Comparison of ENCODE assay signal across 24 mouse cellular contexts in genomic region chr2:59212430-59212829, GRCm38 (mm10). TPM values are rescaled to one million over a fixed set of nuclear protein-coding genes. Genes with fewer than 3 reads are reported as not detected.
DNase-seq lines count a peak whose midpoint lies in the region; ATAC-seq and TF ChIP-seq lines count a peak whose summit lies in the region.
"Had no signal": no experiment of that assay in that cellular context is flagged by ENCODE, and none has a peak within 500 bp of the region (broad histone marks: within the 10 kb centered on the region; RNA-seq: fewer than 3 reads in every experiment).

No protein-coding gene starts in this region.

- DNase-seq in heart, adult 11 months, result peak; percentile 80
- no peak for DNase-seq in heart, adult 2 months
- DNase-seq in right cerebral cortex, adult 18-20 months, result peak; percentile 44
- no peak for DNase-seq in right cerebral cortex, postnatal 4 days
- peak in 1 of 3 experiments; percentile 9 for DNase-seq in liver, embryonic 14.5 days (ENCODE audit: low read depth in 3 of 3, low spot score in 3 of 3)
- no peak for DNase-seq in hindbrain, embryonic 11.5 days (ENCODE audit: low spot score)
- no peak for DNase-seq in urinary bladder, postnatal 10 days (ENCODE audit: low spot score)
- DNase-seq: adrenal gland, adult 2 months; gastrocnemius, postnatal 25 days; kidney, postnatal 25 days; lung, postnatal 36 days; midbrain, embryonic 14.5 days; thymus, adult 18-20 months; thymus, postnatal 36 days had no signal

- H3K4me2 ChIP-seq in liver, embryonic 14.5 days (ENCODE audit: low read depth), result no peak overlapping the region
- H3K4me2 ChIP-seq in hindbrain, embryonic 11.5 days (replicated peaks; ENCODE audit: low read depth, low read length), result no peak overlapping the region
- H3K4me2 ChIP-seq: hindbrain, embryonic 13.5 days; limb, embryonic 13.5 days; lung, embryonic 15.5 days; stomach, embryonic 15.5 days had no signal

- 88% methylated on average over 4 of the region's 4 CpGs for WGBS in heart, adult 2 months
- WGBS in liver, embryonic 14.5 days (ENCODE audit: insufficient replicate concordance), result 69% methylated on average over 4 of the region's 4 CpGs
- WGBS in hindbrain, embryonic 11.5 days, result 89% methylated on average over 4 of the region's 4 CpGs

- H3K79me2 ChIP-seq in heart, adult 2 months (replicated peaks; ENCODE audit: control insufficient read depth, insufficient read depth, low read length), result peaks cover 2% of the 10 kb centered on the region

- ATAC-seq in liver, embryonic 14.5 days (ENCODE audit: insufficient read depth), result peak; percentile 37; the same call in 1 of the 2 replicates
- ATAC-seq in hindbrain, embryonic 11.5 days (ENCODE audit: low FRiP score), result no peak
- ATAC-seq: forebrain, embryonic 16.5 days had no signal

- no peak overlapping the region for H3K4me3 ChIP-seq in heart, adult 2 months
- no peak overlapping the region for H3K4me3 ChIP-seq in liver, embryonic 14.5 days (ENCODE audit: insufficient read depth in 1 of 2, low read depth in 2 of 2, low read length in 2 of 2)
- H3K4me3 ChIP-seq in hindbrain, embryonic 11.5 days (ENCODE audit: low read depth, low read length), result no peak overlapping the region
- H3K4me3 ChIP-seq: embryonic facial prominence, embryonic 10.5 days; hindbrain, embryonic 13.5 days; limb, embryonic 13.5 days; lung, embryonic 15.5 days; megakaryocyte, embryonic 14.5 days; myocyte; stomach, embryonic 15.5 days had no signal

- peaks cover 4% of the 10 kb centered on the region for H3K36me3 ChIP-seq in heart, adult 2 months (ENCODE audit: control insufficient read depth, insufficient read depth, low read length)
- no peaks in the 10 kb centered on the region for H3K36me3 ChIP-seq in liver, embryonic 14.5 days (replicated peaks; ENCODE audit: control insufficient read depth, insufficient read depth, low read depth)
- H3K36me3 ChIP-seq in hindbrain, embryonic 11.5 days (ENCODE audit: control insufficient read depth, insufficient read depth, low read length), result no peaks in the 10 kb centered on the region
- H3K36me3 ChIP-seq: hindbrain, embryonic 13.5 days; limb, embryonic 13.5 days; stomach, embryonic 15.5 days had no signal

- H3K9ac ChIP-seq in heart, adult 2 months (ENCODE audit: low read depth, low read length), result no peak overlapping the region
- no peak overlapping the region for H3K9ac ChIP-seq in liver, embryonic 14.5 days (replicated peaks)
- no peak overlapping the region for H3K9ac ChIP-seq in hindbrain, embryonic 11.5 days (ENCODE audit: low read depth, low read length)
- H3K9ac ChIP-seq: hindbrain, embryonic 13.5 days; limb, embryonic 13.5 days; lung, embryonic 15.5 days; stomach, embryonic 15.5 days had no signal

- H3K4me1 ChIP-seq in heart, adult 2 months (ENCODE audit: control insufficient read depth, insufficient read depth, low read length), result peaks cover 7% of the 10 kb centered on the region
- peaks cover 0 to 2% of the 10 kb centered on the region in 2 experiments; a peak in 2 of 4 replicates for H3K4me1 ChIP-seq in liver, embryonic 14.5 days (replicated peaks; ENCODE audit: control insufficient read depth in 2 of 2, insufficient read depth in 2 of 2, low read length in 1 of 2)
- no peaks in the 10 kb centered on the region for H3K4me1 ChIP-seq in hindbrain, embryonic 11.5 days (replicated peaks; ENCODE audit: control insufficient read depth, insufficient read depth, low read length)
- H3K4me1 ChIP-seq: limb, embryonic 13.5 days had no signal

- TF ChIP-seq POLR2A in heart, adult 2 months (IDR thresholded peaks at IDR 0.05; ENCODE audit: insufficient read depth, low read depth, low read length), result no peak

- H3K9me3 ChIP-seq in liver, embryonic 14.5 days (ENCODE audit: control insufficient read depth, low read length), result no peaks in the 10 kb centered on the region
- no peaks in the 10 kb centered on the region for H3K9me3 ChIP-seq in hindbrain, embryonic 11.5 days (ENCODE audit: control insufficient read depth, low read length)
- H3K9me3 ChIP-seq: embryonic facial prominence, embryonic 10.5 days; hindbrain, embryonic 13.5 days; limb, embryonic 13.5 days; lung, embryonic 15.5 days; megakaryocyte, embryonic 14.5 days; stomach, embryonic 15.5 days had no signal

- TF ChIP-seq EP300 in heart, adult 2 months (IDR thresholded peaks at IDR 0.05; ENCODE audit: insufficient read depth, low read depth, low read length), result no peak
- no peak for TF ChIP-seq EP300 in liver, embryonic 14.5 days (IDR thresholded peaks at IDR 0.05; ENCODE audit: low read depth)

- intact Hi-C loops in heart, adult 2 months (cut with DNase I), result no loop called here

- TF ChIP-seq CTCF in heart, adult 2 months (IDR thresholded peaks at IDR 0.05), result no peak
- no peak for TF ChIP-seq CTCF in liver, embryonic 14.5 days (IDR thresholded peaks at IDR 0.05; ENCODE audit: low read depth)

- no peaks in the 10 kb centered on the region for H3K27me3 ChIP-seq in heart, adult 2 months (ENCODE audit: control insufficient read depth, insufficient read depth, low read length)
- H3K27me3 ChIP-seq in liver, embryonic 14.5 days (ENCODE audit: control insufficient read depth, insufficient read depth, low read length), result no peaks in the 10 kb centered on the region
- no peaks in the 10 kb centered on the region for H3K27me3 ChIP-seq in hindbrain, embryonic 11.5 days (ENCODE audit: control insufficient read depth, insufficient read depth, low read length)
- H3K27me3 ChIP-seq: hindbrain, embryonic 13.5 days; limb, embryonic 13.5 days; lung, embryonic 15.5 days; megakaryocyte, embryonic 14.5 days; stomach, embryonic 15.5 days had no signal

- H3K27ac ChIP-seq in heart, adult 2 months, result no peak overlapping the region
- H3K27ac ChIP-seq in liver, embryonic 14.5 days, result no peak overlapping the region
- no peak overlapping the region for H3K27ac ChIP-seq in hindbrain, embryonic 11.5 days (ENCODE audit: low read depth, low read length)
- H3K27ac ChIP-seq: embryonic facial prominence, embryonic 10.5 days; hindbrain, embryonic 13.5 days; limb, embryonic 13.5 days; lung, embryonic 15.5 days; stomach, embryonic 15.5 days had no signal

RNA-seq across cellular contexts. Expression of gene Pkp4, which starts 51.8 kb away (rescaled TPM):
- total RNA-seq in heart, adult 2 months (2021), result 100 to 1,000 TPM; 152 to 174 TPM
- polyA plus RNA-seq in heart, adult 2 months (2012; rRNA removed), result 61.5 and 92.5 TPM in 2 replicates
- polyA plus RNA-seq in liver, embryonic 14.5 days (2012; rRNA removed), result 8.8 and 8.9 TPM in 2 replicates
- polyA plus RNA-seq in liver, embryonic 14.5 days (2014; fragmentation: Nextera tagmentation; extraction: Ambion mirVana), result 5.2 and 5.3 TPM in 2 replicates
- 16.3 and 21.3 TPM in 2 replicates for polyA plus RNA-seq in hindbrain, embryonic 11.5 days (2014; fragmentation: Nextera tagmentation; extraction: Ambion mirVana)
- total RNA-seq: MEL had no signal

RNA-seq across cellular contexts. Expression of gene Ccdc148, which starts 51.9 kb away (rescaled TPM):
- under 1 TPM; 0.60 to 0.93 TPM for total RNA-seq in heart, adult 2 months (2021)
- 0.10 and 0.18 TPM in 2 replicates for polyA plus RNA-seq in heart, adult 2 months (2012; rRNA removed)
- 0.10 and 0.26 TPM in 2 replicates for polyA plus RNA-seq in liver, embryonic 14.5 days (2012; rRNA removed)
- polyA plus RNA-seq in liver, embryonic 14.5 days (2014; fragmentation: Nextera tagmentation; extraction: Ambion mirVana), result 0.19 and 0.20 TPM in 2 replicates
- polyA plus RNA-seq in hindbrain, embryonic 11.5 days (2014; fragmentation: Nextera tagmentation; extraction: Ambion mirVana), result 0.60 and 0.98 TPM in 2 replicates
- total RNA-seq: common myeloid progenitor, adult 5-6 weeks; gastrocnemius, postnatal 25 days; MEL had no signal

Comparison
In these comparisons a context has a peak if more than half of its experiments do, and no peak if none do; other contexts are left out.
1. DNase-seq: peak in heart, adult 11 months (single experiment) and right cerebral cortex, adult 18-20 months (single experiment); none in heart, adult 2 months (0 of 2), right cerebral cortex, postnatal 4 days (single experiment), hindbrain, embryonic 11.5 days (single experiment) and urinary bladder, postnatal 10 days (single experiment).